ENCODE assay signal across 8 mouse cellular contexts in genomic region chr12:13145186-13146115, GRCm38 (mm10).
DNase-seq lines count a peak whose midpoint lies in the region; TF ChIP-seq lines count a peak whose summit lies in the region.

No protein-coding gene starts in this region.

- TF ChIP-seq CTCF in liver, adult 2 months (IDR thresholded peaks at IDR 0.05; ENCODE audit: low read depth, low read length), result no peak

- no peak for TF ChIP-seq POLR2A in liver, adult 2 months (IDR thresholded peaks at IDR 0.05; ENCODE audit: extremely low read depth, insufficient read depth, low read length)

- WGBS in liver, adult 2 months, result 62% methylated on average over 10 of the region's 10 CpGs

- H3K36me3 ChIP-seq in liver, adult 2 months (ENCODE audit: control insufficient read depth, insufficient read depth, low read length), result no peaks in the 10 kb centered on the region

- no peak overlapping the region for H3K4me3 ChIP-seq in liver, adult 2 months (ENCODE audit: insufficient read depth, low read depth, low read length)

- H3K4me1 ChIP-seq in liver, adult 2 months (ENCODE audit: control insufficient read depth, insufficient read depth, low read length), result peaks cover 2% of the 10 kb centered on the region; the same call in 1 of the 2 replicates

- no peaks in the 10 kb centered on the region for H3K27me3 ChIP-seq in liver, adult 2 months (ENCODE audit: control insufficient read depth, insufficient read depth, low read length)

- H3K9ac ChIP-seq in liver, adult 2 months (ENCODE audit: low read depth, low read length), result no peak overlapping the region

- peak overlapping the region; percentile 61; the same call in 1 of the 2 replicates for H3K27ac ChIP-seq in liver, adult 2 months (replicated peaks; ENCODE audit: insufficient read depth, low read depth, low read length)

- intact Hi-C loops in heart, postnatal 14 days (cut with DNase I), result loop anchor here (10.0 kb wide), 1 partner anchor 201 kb away; the partner anchor contains the start of gene Mycn

- H3K79me2 ChIP-seq in liver, adult 2 months (ENCODE audit: control insufficient read depth, insufficient read depth, low read length), result no peaks in the 10 kb centered on the region

- peak; percentile 83 for DNase-seq in Muller cell, postnatal 12 days (ENCODE audit: inconsistent ontology term)
- DNase-seq in adrenal gland, postnatal 36 days, result peak; percentile 12 to 65
- DNase-seq in heart, postnatal 14 days, result peak; percentile 37 to 57
- peak; percentile 56 for DNase-seq in liver, adult 2 months (ENCODE audit: extremely low read depth, low read depth, low spot score)
- no peak for DNase-seq in layer of hippocampus, adult 9-11 months
- no peak for DNase-seq in cerebellum, postnatal 25 days
- DNase-seq in testis, postnatal 14 days (ENCODE audit: low spot score), result no peak
- DNase-seq in urinary bladder, postnatal 25 days (ENCODE audit: low spot score), result no peak

Comparison
In these comparisons a context has a peak if more than half of its experiments do, and no peak if none do; other contexts are left out.
1. DNase-seq: peak in Muller cell, postnatal 12 days (single experiment), adrenal gland, postnatal 36 days (2 of 2), heart, postnatal 14 days (2 of 2) and liver, adult 2 months (single experiment); none in layer of hippocampus, adult 9-11 months (single experiment), cerebellum, postnatal 25 days (0 of 2), testis, postnatal 14 days (single experiment) and urinary bladder, postnatal 25 days (single experiment).